Mouse (Mus musculus): Measurements from ENCODE around the gene Gsk3b. TPM values are rescaled to one million over a fixed set of nuclear protein-coding genes. Genes with fewer than 3 reads are reported as not detected.
"Not testable (repeated sequence)": the region's sequence is repeated elsewhere in the genome, so short reads cannot be mapped to it uniquely, and the experiment has no call there.

Gene Gsk3b
- polyA plus RNA-seq, 1 experiment from 2014 or later: 37.2 TPM

GRCm38 (mm10) chr16:38189952-38190351 is 101.2 kb downstream of the Gsk3b start:
- Histone ChIP-seq H3K27ac (ENCODE audit: low read length) (no peak overlapping the region), H3K9ac (ENCODE audit: low read length) (no peak overlapping the region), H3K4me3 (ENCODE audit: low read length) (no peak overlapping the region), H3K4me2 (ENCODE audit: low read depth, low read length) (no peak overlapping the region), H3K36me3 (ENCODE audit: control insufficient read depth, insufficient read depth) (peaks cover 25% of the 10 kb centered on the region), H3K27me3 (ENCODE audit: control insufficient read depth, insufficient read depth, low read length) (no peaks in the 10 kb centered on the region), H3K9me3 (replicated peaks; ENCODE audit: control insufficient read depth, low read length) (no peaks in the 10 kb centered on the region), H3K4me1 (ENCODE audit: control insufficient read depth, insufficient read depth, low read length) (peaks cover 3% of the 10 kb centered on the region)
- no peak for ATAC-seq (replicated peaks; ENCODE audit: extremely low read depth, insufficient read depth, low FRiP score)
- WGBS: 90% methylated on average over 4 of the region's 4 CpGs

GRCm38 (mm10) chr16:38190531-38190930 is 101.7 kb downstream of the Gsk3b start:
- no peak overlapping the region for H3K4me2 ChIP-seq (ENCODE audit: low read depth, low read length)
- H3K36me3 ChIP-seq (ENCODE audit: control insufficient read depth, insufficient read depth): peaks cover 25% of the 10 kb centered on the region; the same call in 1 of the 2 replicates
- no peaks in the 10 kb centered on the region for H3K27me3 ChIP-seq (ENCODE audit: control insufficient read depth, insufficient read depth, low read length)
- no peaks in the 10 kb centered on the region for H3K9me3 ChIP-seq (replicated peaks; ENCODE audit: control insufficient read depth, low read length)
- no peak overlapping the region for H3K9ac ChIP-seq (ENCODE audit: low read length)
- H3K27ac ChIP-seq (ENCODE audit: low read length): no peak overlapping the region
- peaks cover 2% of the 10 kb centered on the region; the same call in 1 of the 2 replicates for H3K4me1 ChIP-seq (ENCODE audit: control insufficient read depth, insufficient read depth, low read length)
- WGBS: 93% methylated on average over 3 of the region's 3 CpGs
- ATAC-seq (replicated peaks; ENCODE audit: extremely low read depth, insufficient read depth, low FRiP score): no peak
- H3K4me3 ChIP-seq (ENCODE audit: low read length): no peak overlapping the region

GRCm38 (mm10) chr16:38191460-38191859 is 102.7 kb downstream of the Gsk3b start:
- Histone ChIP-seq H3K4me1 (ENCODE audit: control insufficient read depth, insufficient read depth, low read length) (no peaks in the 10 kb centered on the region), H3K9me3 (replicated peaks; ENCODE audit: control insufficient read depth, low read length) (no peaks in the 10 kb centered on the region), H3K4me3 (ENCODE audit: low read length) (no peak overlapping the region), H3K4me2 (ENCODE audit: low read depth, low read length) (no peak overlapping the region), H3K27me3 (ENCODE audit: control insufficient read depth, insufficient read depth, low read length) (no peaks in the 10 kb centered on the region), H3K36me3 (ENCODE audit: control insufficient read depth, insufficient read depth) (peaks cover 25% of the 10 kb centered on the region; the same call in 1 of the 2 replicates), H3K27ac (ENCODE audit: low read length) (no peak overlapping the region), H3K9ac (ENCODE audit: low read length) (no peak overlapping the region)
- ATAC-seq (replicated peaks; ENCODE audit: extremely low read depth, insufficient read depth, low FRiP score): no peak
- WGBS: 87% methylated on average over 6 of the region's 6 CpGs

GRCm38 (mm10) chr16:38192640-38193039 is 103.8 kb downstream of the Gsk3b start:
- no peaks in the 10 kb centered on the region for H3K9me3 ChIP-seq (replicated peaks; ENCODE audit: control insufficient read depth, low read length)
- H3K36me3 ChIP-seq (ENCODE audit: control insufficient read depth, insufficient read depth): peaks cover 26% of the 10 kb centered on the region; the same call in 1 of the 2 replicates
- H3K9ac ChIP-seq (ENCODE audit: low read length): no peak overlapping the region
- no peaks in the 10 kb centered on the region for H3K27me3 ChIP-seq (ENCODE audit: control insufficient read depth, insufficient read depth, low read length)
- no peak overlapping the region for H3K4me3 ChIP-seq (ENCODE audit: low read length)
- H3K27ac ChIP-seq (ENCODE audit: low read length): no peak overlapping the region
- H3K4me1 ChIP-seq (ENCODE audit: control insufficient read depth, insufficient read depth, low read length): peaks cover 2% of the 10 kb centered on the region; the same call in 1 of the 2 replicates
- ATAC-seq (replicated peaks; ENCODE audit: extremely low read depth, insufficient read depth, low FRiP score): no peak
- 81% methylated on average over 6 of the region's 6 CpGs for WGBS
- H3K4me2 ChIP-seq (ENCODE audit: low read depth, low read length): no peak overlapping the region

- Histone ChIP-seq H3K4me2 (ENCODE audit: low read depth, low read length) (no peak overlapping the region), H3K27ac (ENCODE audit: low read length) (no peak overlapping the region)
- ATAC-seq (replicated peaks; ENCODE audit: extremely low read depth, insufficient read depth, low FRiP score): peak; percentile 14; the same call in 1 of the 2 replicates
These were observed 108.5 kb downstream of the Gsk3b start for GRCm38 (mm10) chr16:38197299-38197698.

GRCm38 (mm10) chr16:38205272-38205671 is 116.5 kb downstream of the Gsk3b start:
- ATAC-seq (replicated peaks; ENCODE audit: extremely low read depth, insufficient read depth, low FRiP score): no peak
- Histone ChIP-seq H3K4me1 (ENCODE audit: control insufficient read depth, insufficient read depth, low read length) (no peaks in the 10 kb centered on the region), H3K9me3 (replicated peaks; ENCODE audit: control insufficient read depth, low read length) (no peaks in the 10 kb centered on the region), H3K27me3 (ENCODE audit: control insufficient read depth, insufficient read depth, low read length) (no peaks in the 10 kb centered on the region), H3K4me3 (ENCODE audit: low read length) (no peak overlapping the region), H3K36me3 (ENCODE audit: control insufficient read depth, insufficient read depth) (peaks cover 14% of the 10 kb centered on the region), H3K4me2 (ENCODE audit: low read depth, low read length) (no peak overlapping the region), H3K27ac (ENCODE audit: low read length) (no peak overlapping the region), H3K9ac (ENCODE audit: low read length) (no peak overlapping the region)
- WGBS: 88% methylated on average over 7 of the region's 7 CpGs

More at GRCm38 (mm10) chr16:38197299-38197698, 108.5 kb downstream of the Gsk3b start:
- no peaks in the 10 kb centered on the region for H3K27me3 ChIP-seq (ENCODE audit: control insufficient read depth, insufficient read depth, low read length)
- H3K4me3 ChIP-seq (ENCODE audit: low read length): no peak overlapping the region
- WGBS: 43% methylated on average over 4 of the region's 4 CpGs
- peaks cover 22% of the 10 kb centered on the region; the same call in 1 of the 2 replicates for H3K36me3 ChIP-seq (ENCODE audit: control insufficient read depth, insufficient read depth)
- no peaks in the 10 kb centered on the region for H3K9me3 ChIP-seq (replicated peaks; ENCODE audit: control insufficient read depth, low read length)
- H3K9ac ChIP-seq (ENCODE audit: low read length): no peak overlapping the region
- peaks cover 2% of the 10 kb centered on the region; the same call in 1 of the 2 replicates for H3K4me1 ChIP-seq (ENCODE audit: control insufficient read depth, insufficient read depth, low read length)

GRCm38 (mm10) chr16:38222491-38222890 is 133.7 kb downstream of the Gsk3b start:
- H3K4me3 ChIP-seq (ENCODE audit: low read length); H3K9me3 ChIP-seq (replicated peaks; ENCODE audit: control insufficient read depth, low read length); H3K4me2 ChIP-seq (ENCODE audit: low read depth, low read length); H3K9ac ChIP-seq (ENCODE audit: low read length); H3K27me3 ChIP-seq (ENCODE audit: control insufficient read depth, insufficient read depth, low read length); H3K27ac ChIP-seq (ENCODE audit: low read length); ATAC-seq (replicated peaks; ENCODE audit: extremely low read depth, insufficient read depth, low FRiP score); H3K4me1 ChIP-seq (ENCODE audit: control insufficient read depth, insufficient read depth, low read length): not testable (repeated sequence)
- peaks cover 23% of the 10 kb centered on the region for H3K36me3 ChIP-seq (ENCODE audit: control insufficient read depth, insufficient read depth)
- 97% methylated on average over 4 of the region's 5 CpGs for WGBS

- 45% methylated on average over 4 of the region's 4 CpGs for WGBS
- ATAC-seq (replicated peaks; ENCODE audit: extremely low read depth, insufficient read depth, low FRiP score): no peak
These were observed 148.3 kb downstream of the Gsk3b start for GRCm38 (mm10) chr16:38236936-38237585.

GRCm38 (mm10) chr16:38239729-38240128 is 150.9 kb downstream of the Gsk3b start:
- H3K27me3 ChIP-seq (ENCODE audit: control insufficient read depth, insufficient read depth, low read length): no peaks in the 10 kb centered on the region
- ATAC-seq (replicated peaks; ENCODE audit: extremely low read depth, insufficient read depth, low FRiP score): no peak; the same call in 1 of the 2 replicates
- H3K27ac ChIP-seq (ENCODE audit: low read length): no peak overlapping the region
- peaks cover 7% of the 10 kb centered on the region for H3K36me3 ChIP-seq (ENCODE audit: control insufficient read depth, insufficient read depth)
- H3K4me2 ChIP-seq (ENCODE audit: low read depth, low read length): no peak overlapping the region
- no peak overlapping the region for H3K4me3 ChIP-seq (ENCODE audit: low read length)
- WGBS: 64% methylated on average over 5 of the region's 5 CpGs
- H3K4me1 ChIP-seq (ENCODE audit: control insufficient read depth, insufficient read depth, low read length): peaks cover 4% of the 10 kb centered on the region; the same call in 1 of the 2 replicates
- no peaks in the 10 kb centered on the region for H3K9me3 ChIP-seq (replicated peaks; ENCODE audit: control insufficient read depth, low read length)
- H3K9ac ChIP-seq (ENCODE audit: low read length): no peak overlapping the region

More at GRCm38 (mm10) chr16:38236936-38237585, 148.3 kb downstream of the Gsk3b start:
- H3K27me3 ChIP-seq (ENCODE audit: control insufficient read depth, insufficient read depth, low read length): no peaks in the 10 kb centered on the region
- H3K27ac ChIP-seq (ENCODE audit: low read length): no peak overlapping the region
- H3K36me3 ChIP-seq (ENCODE audit: control insufficient read depth, insufficient read depth): peaks cover 5% of the 10 kb centered on the region
- H3K9ac ChIP-seq (ENCODE audit: low read length): no peak overlapping the region
- no peaks in the 10 kb centered on the region for H3K9me3 ChIP-seq (replicated peaks; ENCODE audit: control insufficient read depth, low read length)
- H3K4me1 ChIP-seq (ENCODE audit: control insufficient read depth, insufficient read depth, low read length): peaks cover 4% of the 10 kb centered on the region; the same call in 1 of the 2 replicates
- H3K4me2 ChIP-seq (ENCODE audit: low read depth, low read length): no peak overlapping the region
- H3K4me3 ChIP-seq (ENCODE audit: low read length): no peak overlapping the region

Measured in heart, embryonic 16.5 days (tissue).